Mouse (Mus musculus): Measurements from ENCODE around the gene Hdgfl3.

DNA sequence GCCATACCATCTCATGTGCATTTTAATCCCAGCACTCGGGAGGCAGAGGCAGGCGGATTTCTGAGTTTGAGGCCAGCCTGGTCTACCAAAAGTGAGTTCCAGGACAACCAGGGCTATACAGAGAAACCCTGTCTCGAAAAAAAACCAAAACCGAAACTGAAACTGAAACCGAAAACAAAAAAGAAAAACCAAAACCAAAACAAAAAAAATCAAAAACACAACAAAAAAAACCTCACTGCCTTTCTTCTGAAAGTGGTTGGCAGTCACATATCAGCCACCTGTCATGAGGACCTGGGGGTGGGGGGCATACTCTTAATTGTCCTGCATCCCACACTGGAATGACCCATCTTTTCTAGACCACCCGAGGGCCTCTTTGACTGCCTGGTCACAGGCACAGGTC, 69.7 kb downstream of the Hdgfl3 start:
- TF ChIP-seq CTCF (IDR thresholded peaks at IDR 0.05; ENCODE audit: low read depth) (no peak), EP300 (IDR thresholded peaks at IDR 0.05; ENCODE audit: low read depth) (no peak)

Data from liver, embryonic 14.5 days (tissue).